Mouse (Mus musculus): ENCODE data around the gene Pth1r. TPM values are rescaled to one million over a fixed set of nuclear protein-coding genes. Genes with fewer than 3 reads are reported as not detected.
"Not testable (repeated sequence)": the region's sequence is repeated elsewhere in the genome, so short reads cannot be mapped to it uniquely, and the experiment has no call there.

Gene Pth1r
- polyA plus RNA-seq, 1 experiment, result not detected

GRCm38 (mm10) chr9:110685187-110685586 is 61.8 kb downstream of the Pth1r start:
- Histone ChIP-seq H3K4me1 (ENCODE audit: control insufficient read depth, insufficient read depth, low read length) (peaks cover 55% of the 10 kb centered on the region), H3K4me3 (ENCODE audit: insufficient read depth, low read depth, low read length) (no peak overlapping the region), H3K27ac (ENCODE audit: insufficient read depth, low read depth, low read length) (peak overlapping the region; percentile 36; the same call in 1 of the 2 replicates)
- no peak for TF ChIP-seq CTCF (IDR thresholded peaks at IDR 0.05; ENCODE audit: insufficient read depth, low read depth, low read length)
- TF ChIP-seq POLR2A (IDR thresholded peaks at IDR 0.05; ENCODE audit: insufficient read depth, low read depth, low read length), result no peak
- 88% methylated on average over 8 of the region's 8 CpGs for WGBS

GRCm38 (mm10) chr9:110684100-110684831 is 62.7 kb downstream of the Pth1r start:
- no peak overlapping the region for H3K4me3 ChIP-seq (ENCODE audit: insufficient read depth, low read depth, low read length)
- TF ChIP-seq POLR2A (IDR thresholded peaks at IDR 0.05; ENCODE audit: insufficient read depth, low read depth, low read length), result no peak
- TF ChIP-seq CTCF (IDR thresholded peaks at IDR 0.05; ENCODE audit: insufficient read depth, low read depth, low read length), result no peak
- peak overlapping the region; percentile 36 for H3K27ac ChIP-seq (ENCODE audit: insufficient read depth, low read depth, low read length)
- WGBS, result 22% methylated on average over 6 of the region's 6 CpGs
- peaks cover 56% of the 10 kb centered on the region for H3K4me1 ChIP-seq (ENCODE audit: control insufficient read depth, insufficient read depth, low read length)

GRCm38 (mm10) chr9:110683574-110684099 is 63.3 kb downstream of the Pth1r start:
- Histone ChIP-seq H3K27ac (ENCODE audit: insufficient read depth, low read depth, low read length) (peak overlapping the region; percentile 3; the same call in 1 of the 2 replicates), H3K4me3 (ENCODE audit: insufficient read depth, low read depth, low read length) (no peak overlapping the region), H3K4me1 (ENCODE audit: control insufficient read depth, insufficient read depth, low read length) (peaks cover 59% of the 10 kb centered on the region)
- TF ChIP-seq POLR2A (IDR thresholded peaks at IDR 0.05; ENCODE audit: insufficient read depth, low read depth, low read length) (no peak), CTCF (IDR thresholded peaks at IDR 0.05; ENCODE audit: insufficient read depth, low read depth, low read length) (no peak)
- 38% methylated on average over 4 of the region's 4 CpGs for WGBS

DNA sequence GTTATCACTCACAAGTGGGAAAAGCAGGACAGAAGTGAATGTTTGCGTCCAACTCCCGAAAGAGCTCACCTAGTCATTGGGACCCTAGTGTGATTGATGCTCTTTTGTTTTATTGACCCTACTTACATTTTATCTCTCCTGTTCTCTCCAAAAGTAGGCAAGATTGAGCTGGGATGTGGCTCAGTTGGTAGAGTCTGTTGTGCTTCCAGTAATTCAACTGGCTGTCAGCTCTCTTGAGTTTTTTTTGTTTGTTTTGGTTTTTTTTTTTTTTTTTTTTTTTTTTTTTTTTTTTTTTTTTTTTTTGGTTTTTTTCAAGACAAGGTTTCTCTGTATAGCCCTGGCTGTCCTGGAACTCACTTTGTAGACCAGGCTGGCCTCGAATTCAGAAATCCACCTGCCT is 64.2 kb downstream of the Pth1r start:
- WGBS, result 89% methylated on average over 3 of the region's 3 CpGs
- not testable (repeated sequence) for H3K27ac ChIP-seq (ENCODE audit: insufficient read depth, low read depth, low read length); H3K4me3 ChIP-seq (ENCODE audit: insufficient read depth, low read depth, low read length)
- peaks cover 61% of the 10 kb centered on the region for H3K4me1 ChIP-seq (ENCODE audit: control insufficient read depth, insufficient read depth, low read length)

- TF ChIP-seq POLR2A (IDR thresholded peaks at IDR 0.05; ENCODE audit: insufficient read depth, low read depth, low read length) (no peak), CTCF (IDR thresholded peaks at IDR 0.05; ENCODE audit: insufficient read depth, low read depth, low read length) (no peak)
- H3K27ac ChIP-seq (ENCODE audit: insufficient read depth, low read depth, low read length), result peak overlapping the region; percentile 80
- 29% methylated on average over 5 of the region's 5 CpGs for WGBS
- peaks cover 66% of the 10 kb centered on the region for H3K4me1 ChIP-seq (ENCODE audit: control insufficient read depth, insufficient read depth, low read length)
- no peak overlapping the region for H3K4me3 ChIP-seq (ENCODE audit: insufficient read depth, low read depth, low read length)
These were observed 64.7 kb downstream of the Pth1r start for GRCm38 (mm10) chr9:110682255-110682654.

DNA sequence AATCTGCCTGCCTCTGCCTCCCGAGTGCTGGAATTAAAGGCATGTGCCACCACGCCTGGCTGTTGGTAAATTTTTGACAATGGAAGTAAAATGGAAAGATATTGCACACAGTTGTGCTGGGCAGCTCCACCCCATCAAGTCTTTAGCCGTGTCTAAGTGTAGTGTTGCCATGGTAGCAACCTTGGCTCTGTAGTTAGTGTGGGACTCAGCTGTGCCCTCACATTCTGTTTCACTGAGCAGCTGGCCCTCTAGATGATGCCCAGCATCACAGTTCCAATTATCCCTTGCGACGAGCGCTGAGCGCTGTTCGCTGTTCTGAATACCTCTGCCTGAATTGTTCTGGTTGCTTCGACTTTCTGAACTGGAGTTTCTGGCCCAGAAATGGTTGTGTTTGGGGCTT is 65.1 kb downstream of the Pth1r start:
- H3K27ac ChIP-seq (ENCODE audit: insufficient read depth, low read depth, low read length), result peak overlapping the region; percentile 80
- H3K4me1 ChIP-seq (ENCODE audit: control insufficient read depth, insufficient read depth, low read length), result peaks cover 66% of the 10 kb centered on the region
- H3K4me3 ChIP-seq (ENCODE audit: insufficient read depth, low read depth, low read length), result no peak overlapping the region
- 23% methylated on average over 9 of the region's 9 CpGs for WGBS
- TF ChIP-seq CTCF (IDR thresholded peaks at IDR 0.05; ENCODE audit: insufficient read depth, low read depth, low read length), result no peak

DNA sequence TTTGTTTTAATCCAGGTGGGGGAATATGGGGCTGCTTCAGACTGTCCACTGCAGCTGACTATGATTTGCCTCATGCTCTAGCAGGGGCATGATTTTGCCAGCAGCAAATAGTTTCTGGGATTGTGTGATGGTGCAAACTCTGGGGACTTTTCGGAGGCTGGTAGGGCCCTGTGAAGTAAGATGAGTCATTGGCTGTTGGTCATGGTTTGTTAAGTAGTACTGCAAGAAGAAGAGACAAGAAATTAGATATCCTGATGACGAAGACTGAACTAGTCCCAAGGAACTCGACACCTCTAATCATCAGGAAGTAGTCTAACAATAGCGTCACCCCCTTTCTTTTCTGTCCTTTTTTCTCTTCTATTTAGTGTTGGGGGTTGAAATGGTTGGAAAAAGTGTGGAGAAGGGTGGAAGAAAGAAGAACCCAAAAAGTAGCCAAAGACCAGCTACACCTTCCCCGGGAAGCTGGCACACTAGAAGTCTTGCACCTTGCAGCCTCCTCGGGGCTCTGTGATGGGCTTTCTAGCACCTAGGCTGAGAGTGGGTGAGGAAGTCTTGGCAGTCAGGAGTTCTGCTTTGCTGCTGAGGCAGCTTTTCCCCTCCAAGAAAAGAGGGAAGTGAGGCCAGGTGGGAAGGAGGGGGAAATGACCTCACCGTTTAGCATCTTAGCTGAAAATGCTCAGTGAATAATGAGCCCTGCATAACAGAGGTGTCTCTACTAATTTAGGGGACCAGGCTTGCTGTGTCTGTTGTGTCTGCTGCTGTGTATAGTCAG is 66.0 kb downstream of the Pth1r start:
- TF ChIP-seq CTCF (IDR thresholded peaks at IDR 0.05; ENCODE audit: insufficient read depth, low read depth, low read length), result no peak
- TF ChIP-seq POLR2A (IDR thresholded peaks at IDR 0.05; ENCODE audit: insufficient read depth, low read depth, low read length), result no peak
- H3K27ac ChIP-seq (ENCODE audit: insufficient read depth, low read depth, low read length), result peak overlapping the region; percentile 80
- peaks cover 68% of the 10 kb centered on the region for H3K4me1 ChIP-seq (ENCODE audit: control insufficient read depth, insufficient read depth, low read length)
- WGBS, result 56% methylated on average over 7 of the region's 7 CpGs
- H3K4me3 ChIP-seq (ENCODE audit: insufficient read depth, low read depth, low read length), result no peak overlapping the region

GRCm38 (mm10) chr9:110678886-110679285 is 68.1 kb downstream of the Pth1r start:
- Histone ChIP-seq H3K4me1 (ENCODE audit: control insufficient read depth, insufficient read depth, low read length) (peaks cover 55% of the 10 kb centered on the region), H3K4me3 (ENCODE audit: insufficient read depth, low read depth, low read length) (no peak overlapping the region), H3K27ac (ENCODE audit: insufficient read depth, low read depth, low read length) (peak overlapping the region; percentile 19; the same call in 1 of the 2 replicates)
- WGBS, result 45% methylated on average over 5 of the region's 5 CpGs
- TF ChIP-seq CTCF (IDR thresholded peaks at IDR 0.05; ENCODE audit: insufficient read depth, low read depth, low read length) (no peak), POLR2A (IDR thresholded peaks at IDR 0.05; ENCODE audit: insufficient read depth, low read depth, low read length) (no peak)

DNA sequence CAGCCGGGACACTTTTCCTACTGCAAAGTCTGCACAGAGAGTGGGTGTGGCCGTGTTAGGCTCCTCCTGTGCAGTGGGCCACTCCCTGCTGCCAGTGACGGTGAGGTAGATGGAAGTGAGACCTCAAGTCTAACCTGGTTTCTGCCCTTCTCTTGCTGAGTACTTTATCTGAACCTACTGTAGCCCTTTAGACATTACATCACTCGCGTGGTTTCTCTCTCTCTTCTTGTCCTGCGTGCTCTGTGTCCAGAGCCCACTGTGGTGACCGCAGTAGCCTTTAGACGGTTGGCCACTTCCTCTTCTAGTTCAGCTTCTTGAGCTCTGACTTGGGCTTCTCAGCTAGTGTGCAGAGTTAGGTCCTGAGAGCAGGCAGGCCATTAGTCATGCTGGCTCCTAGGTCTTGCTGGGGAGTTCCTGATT is 70.4 kb downstream of the Pth1r start:
- no peak overlapping the region for H3K27ac ChIP-seq (ENCODE audit: insufficient read depth, low read depth, low read length)
- TF ChIP-seq CTCF (IDR thresholded peaks at IDR 0.05; ENCODE audit: insufficient read depth, low read depth, low read length) (no peak), POLR2A (IDR thresholded peaks at IDR 0.05; ENCODE audit: insufficient read depth, low read depth, low read length) (no peak)

More for the DNA sequence above, 70.4 kb downstream of the Pth1r start:
- WGBS, result 90% methylated on average over 8 of the region's 8 CpGs
- peaks cover 51% of the 10 kb centered on the region for H3K4me1 ChIP-seq (ENCODE audit: control insufficient read depth, insufficient read depth, low read length)
- no peak overlapping the region for H3K4me3 ChIP-seq (ENCODE audit: insufficient read depth, low read depth, low read length)
